Mouse (Mus musculus) MEL (cell line): Measurements from ENCODE around the gene Strap.

Experiments
- CTCF ChIP-seq, 3 experiments: IDR thresholded peaks in 2 of 3; conservative IDR thresholded peaks in 1 of 3; 2 replicates each; pipeline ENCODE4 v1.5.1; 2011 to 2012; ENCODE audit warnings: low read length in 3 of 3, low read depth in 2 of 3, mild to moderate bottlenecking in 2 of 3, improper control_type of control experiment in 1 of 3, inconsistent platforms in 1 of 3, mixed read lengths in 1 of 3, moderate library complexity in 1 of 3; ENCODE audit not compliant: control insufficient read depth in 1 of 3, insufficient read depth in 1 of 3, poor library complexity in 1 of 3, severe bottlenecking in 1 of 3
- EP300 ChIP-seq, 2 experiments: IDR thresholded peaks; 2 replicates each; pipeline ENCODE4 v1.6.1; 2011; ENCODE audit warnings: improper control_type of control experiment in 2 of 2, low read length in 2 of 2, low read depth in 1 of 2, mild to moderate bottlenecking in 1 of 2
- GATA1 ChIP-seq: IDR thresholded peaks from 2 replicates; pipeline ENCODE4 v1.6.1; 2011; ENCODE audit warnings: low read depth, low read length, improper control_type of control experiment
- NRF1 ChIP-seq: IDR thresholded peaks from 2 replicates; pipeline ENCODE4 v1.6.1; 2014; ENCODE audit warnings: low read depth, mild to moderate bottlenecking, inconsistent platforms, low read length, improper control_type of control experiment, moderate library complexity; ENCODE audit not compliant: poor library complexity, insufficient read depth, severe bottlenecking
- SMC3 ChIP-seq: IDR thresholded peaks from 2 replicates; pipeline ENCODE4 v1.6.1; 2011; ENCODE audit warnings: low read depth, low read length, improper control_type of control experiment
- TAL1 ChIP-seq: IDR thresholded peaks from 2 replicates; pipeline ENCODE4 v1.6.1; 2012; ENCODE audit warnings: mild to moderate bottlenecking, inconsistent platforms, low read length, moderate library complexity, mixed read lengths

GRCm38 (mm10) chr6:137710179-137711037 lies 24.5 kb upstream of the Strap start:
- TF ChIP-seq CTCF (IDR thresholded peaks at IDR 0.05 in 2 of 3, conservative IDR thresholded peaks at IDR 0.05 in 1 of 3; ENCODE audit: control insufficient read depth in 1 of 3, insufficient read depth in 1 of 3, low read depth in 2 of 3, low read length in 3 of 3, poor library complexity in 1 of 3, severe bottlenecking in 1 of 3) = no peak
- TF ChIP-seq SMC3 = no peak
- TF ChIP-seq GATA1 = no peak
- no peak for TF ChIP-seq NRF1
- no peak for TF ChIP-seq TAL1
- TF ChIP-seq EP300 (IDR thresholded peaks at IDR 0.05; ENCODE audit: low read depth in 1 of 2, low read length in 2 of 2) = no peak
